Mouse (Mus musculus) kidney, adult 2 months (tissue): ENCODE data around the gene Zc3h18. TPM values are rescaled to one million over a fixed set of nuclear protein-coding genes. Genes with fewer than 3 reads are reported as not detected.

ENCODE experiments used
- DNase-seq: peaks from one replicate; pipeline ENCODE4 v3.0.0; 2021
- H3K27ac ChIP-seq: fragments of 200-500 bp; 2 replicates; pipeline ENCODE4 v1.5.1; 2012; ENCODE audit warnings: low read depth, low read length, control low read depth, inconsistent platforms; ENCODE audit not compliant: insufficient read depth
- H3K27me3 ChIP-seq: fragments of 200-500 bp; replicated peaks from 2 replicates; pipeline ENCODE4 v1.6.1; 2012; ENCODE audit warnings: mild to moderate bottlenecking, moderate library complexity, low read length, inconsistent platforms; ENCODE audit not compliant: control insufficient read depth, insufficient read depth
- H3K36me3 ChIP-seq: fragments of 200-500 bp; 2 replicates; pipeline ENCODE4 v1.6.1; 2012; ENCODE audit warnings: mild to moderate bottlenecking, moderate library complexity, low read length, inconsistent platforms; ENCODE audit not compliant: control insufficient read depth, insufficient read depth
- H3K4me1 ChIP-seq: fragments of 200-500 bp; 2 replicates; pipeline ENCODE4 v1.6.1; 2011; ENCODE audit warnings: low read length; ENCODE audit not compliant: control insufficient read depth, insufficient read depth
- H3K4me3 ChIP-seq: fragments of 200-500 bp; 2 replicates; pipeline ENCODE4 v1.5.1; 2011; ENCODE audit warnings: mild to moderate bottlenecking, low read depth, low read length, control low read depth; ENCODE audit not compliant: insufficient read depth
- CTCF ChIP-seq: fragments of 200-500 bp; conservative IDR thresholded peaks from 2 replicates; pipeline ENCODE4 v1.5.1; 2011; ENCODE audit warnings: low read depth, mild to moderate bottlenecking, control low read depth, low read length, moderate library complexity, mixed read lengths; ENCODE audit not compliant: insufficient read depth, insufficient read length
- POLR2A ChIP-seq: fragments of 200-500 bp; IDR thresholded peaks from one replicate; pipeline ENCODE4 v1.6.1; 2011; ENCODE audit warnings: low read depth, low read length, control low read depth
- WGBS: fragments of 180-500 bp; shearing (Covaris S2); methylation state at CpG from one replicate; pipeline ENCODE4 v1.1.7; 2018; 5-methylcytosine and 5-hydroxymethylcytosine counted together
- polyA plus RNA-seq: library from polyadenylated mRNA; depleted of rRNA; stranded (reverse); fragments of >200 nt; gene quantifications from 2 replicates; pipeline ENCODE4 v1.2.3, GENCODE M21; 2012; rRNA removed

The Zc3h18 gene
- polyA plus RNA-seq: 23.3 and 24.1 TPM in 2 replicates

GRCm38 (mm10) chr8:122376365-122377231, at the start of gene Zc3h18:
TSS of gene Zc3h18 (plus strand) at chr8:122376609.
- peak within 1 kb of the TSS; percentile 88 for H3K4me3 ChIP-seq
- peak; percentile 42 for TF ChIP-seq POLR2A
- no peak for TF ChIP-seq CTCF
- peaks cover 11% of the 10 kb centered on the region; the same call in 1 of the 2 replicates for H3K4me1 ChIP-seq
- H3K27me3 ChIP-seq: no peaks in the 10 kb centered on the region
- DNase-seq: peak; percentile 99
- H3K27ac ChIP-seq: peak within 1 kb of the TSS; percentile 94
- WGBS: 1% methylated on average over 107 of the region's 107 CpGs
- no peaks in the 10 kb centered on the region; the same call in 1 of the 2 replicates for H3K36me3 ChIP-seq

GRCm38 (mm10) chr8:122329072-122329471, 47.3 kb upstream of the Zc3h18 start:
- Histone ChIP-seq H3K27ac (no peak overlapping the region), H3K4me3 (no peak overlapping the region), H3K4me1 (no peaks in the 10 kb centered on the region), H3K27me3 (no peaks in the 10 kb centered on the region), H3K36me3 (no peaks in the 10 kb centered on the region)
- no peak for DNase-seq
- WGBS: 88% methylated on average over 8 of the region's 8 CpGs
- no peak for TF ChIP-seq CTCF
- TF ChIP-seq POLR2A: no peak

- WGBS: 91% methylated on average over 22 of the region's 22 CpGs
- H3K27ac ChIP-seq: no peak overlapping the region
Observed at GRCm38 (mm10) chr8:122329553-122330239, 46.7 kb upstream of the Zc3h18 start.

GRCm38 (mm10) chr8:122330446-122331133, 45.8 kb upstream of the Zc3h18 start:
- Histone ChIP-seq H3K27ac (no peak overlapping the region), H3K4me1 (no peaks in the 10 kb centered on the region), H3K27me3 (no peaks in the 10 kb centered on the region), H3K36me3 (no peaks in the 10 kb centered on the region), H3K4me3 (no peak overlapping the region)
- DNase-seq: no peak
- TF ChIP-seq CTCF (no peak), POLR2A (no peak)
- WGBS: 73% methylated on average over 12 of the region's 12 CpGs

More at GRCm38 (mm10) chr8:122329553-122330239, 46.7 kb upstream of the Zc3h18 start:
- Histone ChIP-seq H3K4me1 (no peaks in the 10 kb centered on the region), H3K27me3 (no peaks in the 10 kb centered on the region), H3K4me3 (no peak overlapping the region), H3K36me3 (no peaks in the 10 kb centered on the region)
- TF ChIP-seq POLR2A (no peak), CTCF (no peak)
- DNase-seq: no peak

- H3K27ac ChIP-seq: no peak overlapping the region
- no peaks in the 10 kb centered on the region for H3K27me3 ChIP-seq
- H3K4me1 ChIP-seq: no peaks in the 10 kb centered on the region
- H3K36me3 ChIP-seq: no peaks in the 10 kb centered on the region
- 61% methylated on average over 3 of the region's 3 CpGs for WGBS
- peak; percentile 87 for DNase-seq
- TF ChIP-seq POLR2A (no peak), CTCF (no peak)
- no peak overlapping the region for H3K4me3 ChIP-seq
Observed at GRCm38 (mm10) chr8:122331134-122331523, 45.3 kb upstream of the Zc3h18 start.

GRCm38 (mm10) chr8:122332753-122333506, 43.5 kb upstream of the Zc3h18 start:
- peak; percentile 87 for DNase-seq
- Histone ChIP-seq H3K4me1 (no peaks in the 10 kb centered on the region), H3K36me3 (no peaks in the 10 kb centered on the region), H3K4me3 (no peak overlapping the region), H3K27ac (no peak overlapping the region), H3K27me3 (no peaks in the 10 kb centered on the region)
- 72% methylated on average over 6 of the region's 6 CpGs for WGBS
- TF ChIP-seq CTCF: peak; percentile 97
- TF ChIP-seq POLR2A: no peak
